Mouse (Mus musculus) lung, embryonic 14.5 days (tissue): ENCODE measurements around the gene Tlr8. TPM values are rescaled to one million over a fixed set of nuclear protein-coding genes. Genes with fewer than 3 reads are reported as not detected.

Experiments used
- ATAC-seq: fragments of 200-750 bp; cut with Nextera tagmentation; 2 replicates; pipeline ENCODE4 v1.8.0; 2017; ENCODE audit warnings: mild to moderate bottlenecking, moderate TSS enrichment, moderate library complexity; ENCODE audit not compliant: insufficient read depth
- DNase-seq: peaks from one replicate; pipeline ENCODE4 v3.0.0-alpha.2; 2015
- H3K27ac ChIP-seq: fragments of 300-500 bp; sonication (generic); 2 replicates; pipeline ENCODE4 v1.5.1; 2014; ENCODE audit warnings: low read depth, mild to moderate bottlenecking, moderate library complexity
- H3K27me3 ChIP-seq: fragments of 300-500 bp; sonication (generic); 2 replicates; pipeline ENCODE4 v1.6.1; 2014; ENCODE audit warnings: low read length, control low read depth; ENCODE audit not compliant: insufficient read depth
- H3K36me3 ChIP-seq: fragments of 300-500 bp; sonication (generic); 2 replicates; pipeline ENCODE4 v1.6.1; 2014; ENCODE audit warnings: control low read depth; ENCODE audit not compliant: insufficient read depth
- H3K4me1 ChIP-seq: fragments of 300-500 bp; sonication (generic); 2 replicates; pipeline ENCODE4 v1.6.1; 2014; ENCODE audit warnings: antibody characterized with exemption, control low read depth; ENCODE audit not compliant: insufficient read depth
- H3K4me2 ChIP-seq: fragments of 300-500 bp; sonication (generic); 2 replicates; pipeline ENCODE4 v1.6.1; 2014; ENCODE audit warnings: mild to moderate bottlenecking
- H3K4me3 ChIP-seq: fragments of 300-500 bp; sonication (generic); 2 replicates; pipeline ENCODE4 v1.5.1; 2014; ENCODE audit warnings: low read depth, low read length
- H3K9ac ChIP-seq: fragments of 300-500 bp; sonication (generic); 2 replicates; pipeline ENCODE4 v1.6.1; 2014
- H3K9me3 ChIP-seq: fragments of 300-500 bp; sonication (generic); 2 replicates; pipeline ENCODE4 v1.6.1; 2016; ENCODE audit warnings: low read depth, low read length, control low read depth
- CTCF ChIP-seq: IDR thresholded peaks from 2 replicates; pipeline ENCODE4 v1.5.1; 2016; ENCODE audit warnings: antibody characterized with exemption, low read depth
- WGBS: fragments of 180-500 bp; shearing (Covaris S2); extraction: QIAGEN DNeasy Blood & Tissue Kit; methylation state at CpG from one replicate; pipeline ENCODE4 v1.1.7; 2014; 5-methylcytosine and 5-hydroxymethylcytosine counted together
- polyA plus RNA-seq: library from polyadenylated mRNA; unstranded; fragments of >200 nt; fragmentation: Nextera tagmentation; extraction: Ambion mirVana; gene quantifications from 2 replicates; pipeline ENCODE4 v1.2.1, GENCODE M21; 2014

The Tlr8 gene
- polyA plus RNA-seq, 1 experiment from 2014 or later, result 0.42 TPM

- no peaks in the 10 kb centered on the region for H3K9me3 ChIP-seq
- TF ChIP-seq CTCF, result no peak
- H3K4me2 ChIP-seq, result no peak overlapping the region
- H3K4me3 ChIP-seq, result no peak overlapping the region
- no peak overlapping the region for H3K27ac ChIP-seq
- ATAC-seq (no peak; the same call in 1 of the 2 replicates), DNase-seq (no peak)
- no peak overlapping the region for H3K9ac ChIP-seq
- no peaks in the 10 kb centered on the region for H3K27me3 ChIP-seq
- H3K4me1 ChIP-seq, result no peaks in the 10 kb centered on the region
- peaks cover 8% of the 10 kb centered on the region; the same call in 1 of the 2 replicates for H3K36me3 ChIP-seq
- 46% methylated on average over 8 of the region's 8 CpGs for WGBS
These were observed 58.2 kb downstream of the Tlr8 start for GRCm38 (mm10) chrX:167205813-167206520.

GRCm38 (mm10) chrX:167201365-167201764 lies 62.8 kb downstream of the Tlr8 start:
- no peak overlapping the region for H3K27ac ChIP-seq
- H3K27me3 ChIP-seq, result no peaks in the 10 kb centered on the region
- no peaks in the 10 kb centered on the region for H3K9me3 ChIP-seq
- ATAC-seq, result no peak
- no peak overlapping the region for H3K9ac ChIP-seq
- DNase-seq, result no peak
- no peaks in the 10 kb centered on the region for H3K36me3 ChIP-seq
- no peak overlapping the region for H3K4me2 ChIP-seq
- no peak overlapping the region for H3K4me3 ChIP-seq
- H3K4me1 ChIP-seq, result no peaks in the 10 kb centered on the region
- WGBS, result 36% methylated on average over 2 of the region's 2 CpGs
- no peak for TF ChIP-seq CTCF

GRCm38 (mm10) chrX:167195228-167195649 lies 68.9 kb downstream of the Tlr8 start:
- DNase-seq (peak; percentile 35), ATAC-seq (peak; percentile 79; the same call in 1 of the 2 replicates)
- Histone ChIP-seq H3K27me3 (no peaks in the 10 kb centered on the region), H3K27ac (peak overlapping the region; percentile 58; the same call in 1 of the 2 replicates), H3K4me1 (no peaks in the 10 kb centered on the region), H3K4me2 (no peak overlapping the region), H3K9ac (no peak overlapping the region), H3K36me3 (no peaks in the 10 kb centered on the region), H3K4me3 (no peak overlapping the region), H3K9me3 (no peaks in the 10 kb centered on the region)
- no peak for TF ChIP-seq CTCF
- 50% methylated on average over 2 of the region's 2 CpGs for WGBS

Other genes starting within 250 kb of the Tlr8 start
- 3,079 and 3,531 TPM in 2 replicates for gene Tmsb4x, start 55.0 kb downstream of the Tlr8 start, polyA plus RNA-seq
- gene Tlr7, start 66.2 kb upstream of the Tlr8 start, polyA plus RNA-seq, result 0.59 and 0.62 TPM in 2 replicates
- 27.9 and 31.8 TPM in 2 replicates for gene Prps2, start 118.4 kb upstream of the Tlr8 start, polyA plus RNA-seq